Mouse (Mus musculus) lung, adult 2 months (tissue): ENCODE data around the gene Gm10031. TPM values are rescaled to one million over a fixed set of nuclear protein-coding genes. Genes with fewer than 3 reads are reported as not detected.

Experiments
- DNase-seq: peaks from one replicate; pipeline ENCODE4 v3.0.0; 2022
- H3K4me1 ChIP-seq: fragments of 200-500 bp; 2 replicates; pipeline ENCODE4 v1.6.1; 2011; ENCODE audit warnings: low read length; ENCODE audit not compliant: control insufficient read depth, insufficient read depth
- H3K4me3 ChIP-seq: fragments of 200-500 bp; replicated peaks from 2 replicates; pipeline ENCODE3; 2011; ENCODE audit warnings: low read depth, mild to moderate bottlenecking, control low read depth, low read length; ENCODE audit errors: extremely low read depth
- CTCF ChIP-seq: fragments of 200-500 bp; IDR thresholded peaks from 2 replicates; pipeline ENCODE4 v1.5.1; 2011; ENCODE audit warnings: mild to moderate bottlenecking, low read length, control low read depth; ENCODE audit not compliant: insufficient read depth
- POLR2A ChIP-seq: fragments of 200-500 bp; IDR thresholded peaks from 2 replicates; pipeline ENCODE4 v1.6.1; 2011; ENCODE audit warnings: low read depth, mild to moderate bottlenecking, control low read depth, low read length, borderline replicate concordance; ENCODE audit errors: extremely low read depth
- WGBS: fragments of 180-500 bp; shearing (Covaris S2); methylation state at CpG from one replicate; pipeline ENCODE4 v1.1.7; 2018; 5-methylcytosine and 5-hydroxymethylcytosine counted together
- polyA plus RNA-seq: library from polyadenylated mRNA; depleted of rRNA; stranded (reverse); fragments of >200 nt; gene quantifications from 2 replicates; pipeline ENCODE4 v1.2.3, GENCODE M21; 2012

The Gm10031 gene
- polyA plus RNA-seq, 1 experiment, result 12.2 TPM

DNA sequence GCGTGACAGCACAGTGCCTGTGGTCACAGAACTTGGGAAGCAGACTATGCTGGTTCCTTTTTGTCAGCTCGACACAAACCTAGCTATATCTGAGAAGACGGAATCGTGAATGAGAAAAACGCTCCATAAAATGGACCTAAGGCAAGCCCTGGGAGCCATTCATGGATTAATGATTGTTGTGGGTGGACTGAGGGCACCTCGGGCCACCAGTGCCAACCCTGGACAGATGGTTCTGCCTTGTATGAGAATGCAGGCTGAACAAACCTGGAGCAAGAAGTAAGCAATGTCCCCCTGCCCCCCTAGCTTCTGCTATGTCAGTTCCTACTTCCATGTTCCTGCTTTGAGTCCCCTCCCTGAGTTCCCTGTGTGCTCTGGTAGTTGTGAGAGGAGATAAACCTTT lies 13.9 kb downstream of the Gm10031 start:
- Histone ChIP-seq H3K4me3 (no peak overlapping the region), H3K4me1 (no peaks in the 10 kb centered on the region)
- 80% methylated on average over 6 of the region's 6 CpGs for WGBS
- TF ChIP-seq POLR2A, result no peak
- no peak for TF ChIP-seq CTCF
- DNase-seq, result no peak

DNA sequence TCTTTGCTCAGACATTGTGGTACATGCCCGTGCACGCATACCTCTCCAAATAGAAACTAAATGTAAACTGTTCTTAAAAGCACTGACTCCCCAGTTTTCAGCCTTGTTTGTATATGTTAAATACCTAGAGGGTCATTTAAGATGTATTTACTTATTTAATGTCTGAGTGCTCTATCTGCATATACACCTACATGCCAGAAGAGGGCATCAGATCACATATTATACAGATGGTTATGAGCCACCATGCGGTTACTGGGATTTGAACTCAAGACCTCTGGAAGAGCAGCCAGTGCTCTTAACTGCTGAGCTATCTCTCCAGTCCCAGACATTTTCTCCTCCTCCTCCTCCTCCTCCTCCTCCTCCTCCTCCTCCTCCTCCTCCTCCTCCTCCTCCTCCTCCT lies 14.6 kb downstream of the Gm10031 start:
- DNase-seq, result no peak
- TF ChIP-seq CTCF (0 out of 2 replicates have a peak, but pooled peaks have one; percentile 2), POLR2A (no peak)

GRCm38 (mm10) chr1:156539787-156540560 lies 16.2 kb downstream of the Gm10031 start:
- DNase-seq, result no peak
- WGBS, result 47% methylated on average over 4 of the region's 4 CpGs
- no peaks in the 10 kb centered on the region for H3K4me1 ChIP-seq
- H3K4me3 ChIP-seq, result no peak overlapping the region
- no peak for TF ChIP-seq POLR2A
- 0 out of 2 replicates have a peak, but pooled peaks have one; percentile 6 for TF ChIP-seq CTCF

More for the DNA sequence above, 14.6 kb downstream of the Gm10031 start:
- 62% methylated on average over 3 of the region's 3 CpGs for WGBS
- Histone ChIP-seq H3K4me3 (no peak overlapping the region), H3K4me1 (no peaks in the 10 kb centered on the region)

DNA sequence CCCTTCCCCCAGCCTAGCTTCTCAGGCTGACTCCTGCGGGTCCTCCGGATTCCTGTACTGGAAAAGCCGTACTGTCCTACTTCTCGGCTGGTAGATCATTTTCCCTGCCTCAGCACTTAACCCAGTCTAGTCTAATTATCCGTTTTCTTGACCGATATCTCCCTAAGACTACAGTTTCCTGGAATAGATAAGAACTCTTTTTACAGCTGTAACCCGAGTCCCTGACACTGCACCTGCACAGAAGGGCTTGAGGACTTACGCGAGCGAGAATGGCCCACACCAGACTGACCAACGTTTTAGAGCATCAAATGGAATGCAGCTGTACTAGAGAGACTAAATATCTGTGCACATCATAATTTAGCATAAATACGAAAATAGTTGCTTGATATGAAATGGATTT lies 20.2 kb downstream of the Gm10031 start:
- DNase-seq, result no peak
- WGBS, result 40% methylated on average over 12 of the region's 12 CpGs
- TF ChIP-seq CTCF, result no peak
- no peak for TF ChIP-seq POLR2A

GRCm38 (mm10) chr1:156558024-156558930 lies 34.5 kb downstream of the Gm10031 start, which contains the start of gene Abl2:
Gene Abl2, plus strand, starts transcription at chr1:156558786.
- 8% methylated on average over 60 of the region's 60 CpGs for WGBS
- H3K4me1 ChIP-seq, result no peaks in the 10 kb centered on the region; the same call in 1 of the 2 replicates
- TF ChIP-seq POLR2A (peak; percentile 68), CTCF (no peak)
- DNase-seq, result peak; percentile 82
- peak within 1 kb of the TSS; percentile 89 for H3K4me3 ChIP-seq

More for the DNA sequence above, 20.2 kb downstream of the Gm10031 start:
- Histone ChIP-seq H3K4me1 (no peaks in the 10 kb centered on the region), H3K4me3 (no peak overlapping the region)

- TF ChIP-seq CTCF (no peak), POLR2A (no peak)
- WGBS, result under 1% methylated on average over 65 of the region's 66 CpGs
- peak; percentile 63 for DNase-seq
- H3K4me1 ChIP-seq, result no peaks in the 10 kb centered on the region; the same call in 1 of the 2 replicates
- peak overlapping the region; percentile 89 for H3K4me3 ChIP-seq
Observed at GRCm38 (mm10) chr1:156558950-156559640, 35.3 kb downstream of the Gm10031 start.

DNA sequence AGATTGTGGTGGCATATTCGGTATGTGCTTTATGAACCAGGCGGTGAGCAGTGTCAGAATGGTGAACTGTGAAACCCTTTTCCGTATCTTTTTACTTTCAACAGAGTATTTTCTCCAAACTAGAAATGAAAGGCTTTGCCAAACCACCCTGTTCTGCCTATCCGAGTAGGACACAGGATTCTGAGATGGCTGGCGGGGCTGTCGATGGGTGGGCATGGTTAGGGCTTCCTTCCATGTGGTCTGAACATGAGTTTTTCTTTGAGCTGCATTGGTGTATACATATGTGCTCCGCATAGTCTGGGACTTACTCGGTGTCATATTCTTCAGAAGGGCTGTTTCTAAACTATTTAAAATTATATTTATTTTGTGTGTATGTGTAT lies 35.8 kb downstream of the Gm10031 start:
- WGBS, result 3% methylated on average over 8 of the region's 8 CpGs
- H3K4me3 ChIP-seq, result peak overlapping the region; percentile 89
- no peaks in the 10 kb centered on the region; the same call in 1 of the 2 replicates for H3K4me1 ChIP-seq
- TF ChIP-seq POLR2A (no peak), CTCF (no peak)
- no peak for DNase-seq

GRCm38 (mm10) chr1:156560500-156560899 lies 36.7 kb downstream of the Gm10031 start:
- 68% methylated on average over 9 of the region's 9 CpGs for WGBS
- DNase-seq, result no peak
- Histone ChIP-seq H3K4me3 (no peak overlapping the region), H3K4me1 (no peaks in the 10 kb centered on the region; the same call in 1 of the 2 replicates)
- TF ChIP-seq POLR2A (no peak), CTCF (no peak)

- 70% methylated on average over 2 of the region's 2 CpGs for WGBS
- DNase-seq, result no peak
- peaks cover 12% of the 10 kb centered on the region for H3K4me1 ChIP-seq
- TF ChIP-seq POLR2A, result no peak
- no peak overlapping the region for H3K4me3 ChIP-seq
Observed at GRCm38 (mm10) chr1:156565328-156565727, 41.5 kb downstream of the Gm10031 start.
